Comparison of ENCODE assay signal across 9 mouse cellular contexts in the genomic region with DNA sequence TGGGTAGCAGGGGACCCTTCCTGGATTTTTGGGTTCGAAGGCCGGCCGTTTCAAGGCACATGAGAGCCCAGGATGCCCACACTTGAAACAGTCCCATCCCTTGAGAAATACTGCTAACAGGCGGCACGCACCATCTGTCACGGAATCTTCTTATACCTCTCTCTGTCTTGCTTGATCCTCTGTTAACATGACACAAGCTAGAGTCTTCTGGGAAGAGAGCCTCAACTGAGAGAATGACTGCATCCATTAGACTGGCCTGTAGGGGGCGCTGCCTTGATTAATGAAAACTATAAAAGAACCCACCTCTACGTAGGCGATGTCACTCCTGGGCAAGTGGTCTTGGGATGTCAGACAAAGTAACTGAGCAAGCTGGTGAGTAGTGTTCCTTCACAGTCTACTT. TPM values are rescaled to one million over a fixed set of nuclear protein-coding genes. Genes with fewer than 3 reads are reported as not detected.
A peak's percentile ranks its signal among the peaks of the same experiment; 100 is the strongest.
DNase-seq lines count a peak whose midpoint lies in the region; ATAC-seq and TF ChIP-seq lines count a peak whose summit lies in the region.
"Had no signal": no experiment of that assay in that cellular context is flagged by ENCODE, and none has a peak within 500 bp of the region (broad histone marks: within the 10 kb centered on the region; RNA-seq: fewer than 3 reads in every experiment).

No protein-coding gene starts in this region.

- peaks cover 97% of the 10 kb centered on the region for H3K36me3 ChIP-seq in G1E (replicated peaks)
- H3K36me3 ChIP-seq: embryonic facial prominence, embryonic 15.5 days had no signal

- peak; percentile 30 for DNase-seq in layer of hippocampus, adult 11-12 months (ENCODE audit: low spot score)
- DNase-seq in layer of hippocampus, postnatal 10 days (ENCODE audit: low spot score in 2 of 2) = no peak
- no peak for DNase-seq in G1E (ENCODE audit: low spot score)
- DNase-seq in natural killer cell, adult 2 months (ENCODE audit: low spot score in 2 of 2) = peak; percentile 18 to 33
- DNase-seq in embryo, embryonic 10 days (ENCODE audit: low spot score) = no peak
- DNase-seq in adrenal gland, adult 2 months = no peak
- DNase-seq: kidney, postnatal 10 days had no signal

- H3K9me3 ChIP-seq in G1E (replicated peaks) = peaks cover 5% of the 10 kb centered on the region
- H3K9me3 ChIP-seq: embryonic facial prominence, embryonic 15.5 days had no signal

- ATAC-seq in CD4-positive, CD25-positive, alpha-beta regulatory T cell, adult 4 months = peak; percentile 53
- ATAC-seq in G1E (ENCODE audit: extremely low read depth, insufficient number of reproducible peaks, low FRiP score, poor library complexity, severe bottlenecking) = no peak

- peaks cover 37% of the 10 kb centered on the region for H3K4me1 ChIP-seq in G1E (ENCODE audit: insufficient read depth, low read depth, low read length)

- no peaks in the 10 kb centered on the region for H3K27me3 ChIP-seq in G1E (ENCODE audit: insufficient read depth, low read length)
- H3K27me3 ChIP-seq: embryonic facial prominence, embryonic 15.5 days had no signal

- peak; percentile 52; the same call in 1 of the 2 replicates for TF ChIP-seq CTCF in G1E (IDR thresholded peaks at IDR 0.05; ENCODE audit: low read depth, low read length)

- H3K4me3 ChIP-seq in G1E (ENCODE audit: low read depth, low read length) = no peak overlapping the region
- H3K4me3 ChIP-seq: embryonic facial prominence, embryonic 15.5 days had no signal

RNA-seq across cellular contexts. Expression of a gene that starts 13.2 kb away (rescaled TPM):
- 10 to 100 TPM; 72.2 to 73.1 TPM for total RNA-seq in layer of hippocampus, postnatal 10 days (2021)
- polyA plus RNA-seq in CD4-positive, CD25-positive, alpha-beta regulatory T cell, adult 4 months (2017; shearing (Covaris generic)) = 10 to 100 TPM; 13.2 to 19.0 TPM
- total RNA-seq in G1E (2014; fragmentation: Nextera tagmentation) (86.4 and 102 TPM in 2 replicates), G1E (2017) (15.6 and 20.2 TPM in 2 replicates)
- polyA plus RNA-seq in G1E (2012) = 42.2 and 44.5 TPM in 2 replicates
- 10 to 100 TPM; 72.9 to 82.5 TPM for total RNA-seq in adrenal gland, adult 2 months (2021)
- polyA plus RNA-seq in adrenal gland, adult 2 months (2012; rRNA removed) = 19.1 and 30.8 TPM in 2 replicates

Comparison
In these comparisons a context has a peak if more than half of its experiments do, and no peak if none do; other contexts are left out.
1. DNase-seq: peak in layer of hippocampus, adult 11-12 months (single experiment) and natural killer cell, adult 2 months (2 of 2); none in layer of hippocampus, postnatal 10 days (0 of 2), G1E (single experiment), embryo, embryonic 10 days (single experiment) and adrenal gland, adult 2 months (single experiment).